In genomic region chr11:99177054-99177924, GRCm38 (mm10) we compare ENCODE assay signal across 28 mouse cellular contexts. TPM values are rescaled to one million over a fixed set of nuclear protein-coding genes. Genes with fewer than 3 reads are reported as not detected.
A peak's percentile ranks its signal among the peaks of the same experiment; 100 is the strongest.
DNase-seq lines count a peak whose midpoint lies in the region; TF ChIP-seq lines count a peak whose summit lies in the region.
"Had no signal": no experiment of that assay in that cellular context is flagged by ENCODE, and none has a peak within 500 bp of the region (broad histone marks: within the 10 kb centered on the region; RNA-seq: fewer than 3 reads in every experiment).

No protein-coding gene starts in this region.

- no peaks in the 10 kb centered on the region for H3K27me3 ChIP-seq in liver, adult 2 months (ENCODE audit: control insufficient read depth, insufficient read depth, low read length)
- H3K27me3 ChIP-seq in CH12.LX (replicated peaks) = no peaks in the 10 kb centered on the region
- H3K27me3 ChIP-seq in splenic B cell, adult 2 months (ENCODE audit: control insufficient read depth, insufficient read depth, low read length, poor library complexity, severe bottlenecking) = no peaks in the 10 kb centered on the region
- H3K27me3 ChIP-seq: embryonic facial prominence, embryonic 13.5 days; forebrain, embryonic 12.5 days; forebrain, embryonic 15.5 days; hindbrain, embryonic 13.5 days; intestine, embryonic 15.5 days had no signal

- H3K36me3 ChIP-seq in liver, adult 2 months (ENCODE audit: control insufficient read depth, insufficient read depth, low read length) = no peaks in the 10 kb centered on the region
- H3K36me3 ChIP-seq in CH12.LX (replicated peaks in 1 of 2; ENCODE audit: control insufficient read depth in 1 of 2, insufficient read depth in 1 of 2, low read length in 1 of 2) = peaks cover 14 to 31% of the 10 kb centered on the region in 2 experiments
- peaks cover 1% of the 10 kb centered on the region; the same call in 1 of the 2 replicates for H3K36me3 ChIP-seq in splenic B cell, adult 2 months (ENCODE audit: control insufficient read depth, insufficient read depth, low read length, poor library complexity, severe bottlenecking)
- H3K36me3 ChIP-seq: embryonic facial prominence, embryonic 10.5 days; embryonic facial prominence, embryonic 13.5 days; forebrain, embryonic 12.5 days; forebrain, embryonic 15.5 days; hindbrain, embryonic 10.5 days; hindbrain, embryonic 13.5 days; intestine, embryonic 15.5 days had no signal

- peak; percentile 53 for DNase-seq in liver, adult 2 months (ENCODE audit: extremely low read depth, low read depth, low spot score)
- DNase-seq in liver (no peak), CH12.LX (ENCODE audit: extremely low read depth) (peak; percentile 69), adipocyte (ENCODE audit: low spot score) (peak; percentile 32)
- peak; percentile 63 for DNase-seq in splenic B cell, adult 2 months (ENCODE audit: low read depth, low spot score)
- DNase-seq in heart, postnatal 25 days (ENCODE audit: low spot score) = no peak
- DNase-seq: adrenal gland, postnatal 36 days; cerebellum, adult 11 months; cerebellum, adult 2 months; cerebellum, adult 9-11 months; cerebellum, postnatal 25 days; embryo, embryonic 11 days; gastrocnemius, postnatal 10 days; gastrocnemius, postnatal 36 days; heart, adult 11 months; heart, postnatal 36 days had no signal

- H3K79me2 ChIP-seq in liver, adult 2 months (ENCODE audit: control insufficient read depth, insufficient read depth, low read length) = no peaks in the 10 kb centered on the region
- no peaks in the 10 kb centered on the region for H3K79me2 ChIP-seq in CH12.LX (replicated peaks; ENCODE audit: control insufficient read depth, extremely low read depth, insufficient read depth, poor library complexity, severe bottlenecking)

- WGBS in liver, adult 2 months = 53% methylated on average over 5 of the region's 5 CpGs

- TF ChIP-seq EP300 in CH12.LX (IDR thresholded peaks at IDR 0.05; ENCODE audit: low read length) = peak; percentile 81

- intact Hi-C loops in heart, postnatal 25 days (cut with DNase I) = no loop called here

- TF ChIP-seq RAD21 in CH12.LX (IDR thresholded peaks at IDR 0.05; ENCODE audit: low read depth, low read length) = no peak; the same call in none of the 2 replicates

- no peak overlapping the region for H3K9ac ChIP-seq in liver, adult 2 months (ENCODE audit: low read depth, low read length)
- H3K9ac ChIP-seq in CH12.LX (ENCODE audit: insufficient read depth, low read depth) = peak overlapping the region; percentile 23
- H3K9ac ChIP-seq: embryonic facial prominence, embryonic 13.5 days; forebrain, embryonic 12.5 days; forebrain, embryonic 15.5 days; hindbrain, embryonic 13.5 days; intestine, embryonic 15.5 days had no signal

- no peak overlapping the region for H3K4me3 ChIP-seq in liver, adult 2 months (ENCODE audit: insufficient read depth, low read depth, low read length)
- no peak overlapping the region for H3K4me3 ChIP-seq in CH12.LX (replicated peaks in 1 of 3; ENCODE audit: low read depth in 2 of 3, low read length in 2 of 3, poor library complexity in 1 of 3)
- H3K4me3 ChIP-seq: embryonic facial prominence, embryonic 10.5 days; embryonic facial prominence, embryonic 13.5 days; erythroblast, embryonic 14.5 days; forebrain, embryonic 12.5 days; forebrain, embryonic 15.5 days; hindbrain, embryonic 10.5 days; hindbrain, embryonic 13.5 days; intestine, embryonic 15.5 days had no signal

- dilution Hi-C loops in CH12.LX (cut with MboI; ENCODE audit: extremely low pct_ligation_motif_present, extremely low pct_unique_long_range_greater_than_20kb, low sequenced_read_pairs) = no loop called here

- TF ChIP-seq POLR2A in liver, adult 2 months (IDR thresholded peaks at IDR 0.05; ENCODE audit: extremely low read depth, insufficient read depth, low read length) = no peak
- no peak for TF ChIP-seq POLR2A in CH12.LX (IDR thresholded peaks at IDR 0.05; ENCODE audit: low read depth, low read length)

- H3K4me2 ChIP-seq in CH12.LX (ENCODE audit: insufficient read depth, low read depth, poor library complexity, severe bottlenecking) = peak overlapping the region; percentile 85
- H3K4me2 ChIP-seq: embryonic facial prominence, embryonic 13.5 days; forebrain, embryonic 12.5 days; forebrain, embryonic 15.5 days; heart, embryonic 11.5 days; hindbrain, embryonic 13.5 days; intestine, embryonic 15.5 days had no signal

- in situ Hi-C loops in CH12.LX (cut with MboI; ENCODE audit: low pct_ligation_motif_present, low pct_unique_long_range_greater_than_20kb, low sequenced_read_pairs) = no loop called here

- no peak overlapping the region for H3K27ac ChIP-seq in liver, adult 2 months (replicated peaks; ENCODE audit: insufficient read depth, low read depth, low read length)
- peak overlapping the region; percentile 96 for H3K27ac ChIP-seq in CH12.LX (ENCODE audit: insufficient read depth, low read depth)
- H3K27ac ChIP-seq: embryonic facial prominence, embryonic 10.5 days; embryonic facial prominence, embryonic 13.5 days; forebrain, embryonic 12.5 days; forebrain, embryonic 15.5 days; hindbrain, embryonic 10.5 days; hindbrain, embryonic 13.5 days; intestine, embryonic 15.5 days had no signal

- TF ChIP-seq CTCF in liver, adult 2 months (IDR thresholded peaks at IDR 0.05; ENCODE audit: low read depth, low read length) = no peak
- no peak for TF ChIP-seq CTCF in CH12.LX (conservative IDR thresholded peaks at IDR 0.05 in 1 of 2, IDR thresholded peaks at IDR 0.05 in 1 of 2; ENCODE audit: low read depth in 2 of 2, low read length in 2 of 2)

- H3K9me3 ChIP-seq in CH12.LX (replicated peaks; ENCODE audit: low read length) = peaks cover 26% of the 10 kb centered on the region
- H3K9me3 ChIP-seq: embryonic facial prominence, embryonic 10.5 days; forebrain, embryonic 12.5 days; forebrain, embryonic 15.5 days; hindbrain, embryonic 13.5 days; intestine, embryonic 15.5 days had no signal

- no peaks in the 10 kb centered on the region for H3K4me1 ChIP-seq in liver, adult 2 months (ENCODE audit: control insufficient read depth, insufficient read depth, low read length)
- H3K4me1 ChIP-seq in CH12.LX (ENCODE audit: control insufficient read depth in 1 of 2, insufficient read depth in 2 of 2) = peaks cover 23 to 56% of the 10 kb centered on the region in 2 experiments
- H3K4me1 ChIP-seq: embryonic facial prominence, embryonic 10.5 days; embryonic facial prominence, embryonic 13.5 days; forebrain, embryonic 12.5 days; forebrain, embryonic 15.5 days; hindbrain, embryonic 10.5 days; hindbrain, embryonic 13.5 days; intestine, embryonic 15.5 days had no signal

TF ChIP-seq in CH12.LX, 34 proteins besides CTCF, POLR2A, EP300 and RAD21 (continues in another document):
- no peak for TF ChIP-seq TCF12 (IDR thresholded peaks at IDR 0.05; ENCODE audit: low read depth, low read length)
- TF ChIP-seq SIN3A (IDR thresholded peaks at IDR 0.05; ENCODE audit: low read length) = peak; percentile 73; the same call in 1 of the 2 replicates
- no peak for TF ChIP-seq ETS1 (conservative IDR thresholded peaks at IDR 0.05; ENCODE audit: low read depth, low read length)
- peak; percentile 86 for TF ChIP-seq IRF4 (IDR thresholded peaks at IDR 0.05; ENCODE audit: low read depth, low read length)
- TF ChIP-seq MAFK (IDR thresholded peaks at IDR 0.05; ENCODE audit: insufficient replicate concordance, low read length) = no peak
- no peak for TF ChIP-seq BHLHE40 (IDR thresholded peaks at IDR 0.05; ENCODE audit: low read depth, low read length)
- TF ChIP-seq SMC3 (IDR thresholded peaks at IDR 0.05; ENCODE audit: low read depth, low read length) = no peak
- no peak for TF ChIP-seq GABPA (IDR thresholded peaks at IDR 0.05; ENCODE audit: insufficient replicate concordance, low read depth, low read length)
- no peak for TF ChIP-seq USF1 (IDR thresholded peaks at IDR 0.05; ENCODE audit: low read depth, low read length)
- TF ChIP-seq MYC (IDR thresholded peaks at IDR 0.05; ENCODE audit: low read depth, low read length) = 0 out of 2 replicates have a peak, but pooled peaks have one; percentile 10
- TF ChIP-seq ZNF384 (IDR thresholded peaks at IDR 0.05; ENCODE audit: low read depth, low read length) = peak; percentile 95
- peak; percentile 31 for TF ChIP-seq MXI1 (IDR thresholded peaks at IDR 0.05; ENCODE audit: low read depth, low read length)
- TF ChIP-seq RCOR1 (conservative IDR thresholded peaks at IDR 0.05; ENCODE audit: low read depth, low read length) = peak; percentile 52; the same call in 1 of the 2 replicates
- TF ChIP-seq E2F4 (IDR thresholded peaks at IDR 0.05; ENCODE audit: insufficient replicate concordance, low read depth, low read length) = no peak
- no peak; the same call in 1 of the 2 replicates for TF ChIP-seq JUND (conservative IDR thresholded peaks at IDR 0.05; ENCODE audit: low read depth, low read length)
- no peak for TF ChIP-seq KAT2A (IDR thresholded peaks at IDR 0.05; ENCODE audit: insufficient replicate concordance, low read length)
- TF ChIP-seq MAX (IDR thresholded peaks at IDR 0.05; ENCODE audit: low read length) = peak; percentile 4; the same call in 1 of the 2 replicates
- TF ChIP-seq PAX5 (IDR thresholded peaks at IDR 0.05; ENCODE audit: low read length) = no peak
- 0 out of 2 replicates have a peak, but pooled peaks have one; percentile 7 for TF ChIP-seq NRF1 (IDR thresholded peaks at IDR 0.05; ENCODE audit: low read depth, low read length)
- TF ChIP-seq ZC3H11A (IDR thresholded peaks at IDR 0.05; ENCODE audit: low read depth, low read length) = no peak
- 0 out of 2 replicates have a peak, but pooled peaks have one; percentile 50 for TF ChIP-seq TBP (conservative IDR thresholded peaks at IDR 0.05; ENCODE audit: low read depth, low read length)
- no peak for TF ChIP-seq MEF2A (IDR thresholded peaks at IDR 0.05; ENCODE audit: borderline replicate concordance, low read depth, low read length)
- TF ChIP-seq UBTF (IDR thresholded peaks at IDR 0.05; ENCODE audit: low read depth, low read length) = no peak
- no peak for TF ChIP-seq JUN (IDR thresholded peaks at IDR 0.05; ENCODE audit: insufficient read depth, low read depth, low read length)
- TF ChIP-seq CHD2 (IDR thresholded peaks at IDR 0.05; ENCODE audit: low read length) = no peak

RNA-seq across cellular contexts. Expression of gene Ccr7, which starts 22.4 kb away (rescaled TPM):
- 0.55 and 0.74 TPM in 2 replicates for total RNA-seq in liver, adult 2 months (2014; rRNA removed)
- polyA plus RNA-seq in liver, adult 2 months (2012; rRNA removed) = 0.91 and 1.5 TPM in 2 replicates
- total RNA-seq in CH12.LX (2012; rRNA removed) (170 and 241 TPM in 2 replicates), CH12.LX (2014; rRNA removed) (178 and 203 TPM in 2 replicates)
- 306 and 316 TPM in 2 replicates for polyA plus RNA-seq in CH12.LX (2012; ENCODE audit: insufficient read length, low read depth)
- under 1 TPM; 0.29 to 0.64 TPM for total RNA-seq in heart, postnatal 25 days (2021)
- total RNA-seq: common myeloid progenitor, adult 5-6 weeks; gastrocnemius, adult 18-20 months; gastrocnemius, postnatal 36 days had no signal
- polyA plus RNA-seq: erythroblast, embryonic 14.5 days; forebrain, embryonic 12.5 days; forebrain, embryonic 15.5 days; hindbrain, embryonic 13.5 days; hindbrain, embryonic 16.5 days had no signal

RNA-seq across cellular contexts. Expression of gene Smarce1, which starts 53.5 kb away (rescaled TPM):
- total RNA-seq in liver, adult 2 months (2014; rRNA removed) = 25.5 and 35.9 TPM in 2 replicates
- 8.7 and 11.9 TPM in 2 replicates for polyA plus RNA-seq in liver, adult 2 months (2012; rRNA removed)
- total RNA-seq in CH12.LX (2012; rRNA removed) = 246 and 257 TPM in 2 replicates
- 149 and 184 TPM in 2 replicates for total RNA-seq in CH12.LX (2014; rRNA removed)
- 464 and 617 TPM in 2 replicates for polyA plus RNA-seq in CH12.LX (2012; ENCODE audit: insufficient read length, low read depth)
- total RNA-seq in heart, postnatal 25 days (2021) = 10 to 100 TPM; 46.0 to 51.8 TPM

Comparison
In these comparisons a context has a peak if more than half of its experiments do, and no peak if none do; other contexts are left out.
1. DNase-seq: peak in liver, adult 2 months (single experiment), CH12.LX (single experiment), adipocyte (single experiment) and splenic B cell, adult 2 months (single experiment); none in liver (single experiment) and heart, postnatal 25 days (single experiment).
2. RNA of gene Ccr7, which starts 22.4 kb away (total RNA-seq): 170 to 241 TPM in CH12.LX; 0.29 to 0.64 TPM in heart, postnatal 25 days and 0.55 to 0.74 TPM in liver, adult 2 months; every median in the first group is over 10 times any median in the second.